Mouse (Mus musculus): ENCODE results near the gene Tm4sf4. TPM values are rescaled to one million over a fixed set of nuclear protein-coding genes. Genes with fewer than 3 reads are reported as not detected.

The Tm4sf4 gene
- not detected in 2 replicates for polyA plus RNA-seq (2011; ENCODE audit: insufficient read length, low read depth, missing spikeins)

- H3K4me1 ChIP-seq (ENCODE audit: control insufficient read depth, insufficient read depth, low read length): no peaks in the 10 kb centered on the region
- no peak within 1 kb of the TSS for H3K4me3 ChIP-seq (ENCODE audit: insufficient read depth, low read length)
- H3K27ac ChIP-seq (ENCODE audit: insufficient read depth, low read length): no peak within 1 kb of the TSS
- TF ChIP-seq POLR2A (IDR thresholded peaks at IDR 0.05; ENCODE audit: low read depth, low read length) (no peak), CTCF (IDR thresholded peaks at IDR 0.05; ENCODE audit: borderline replicate concordance, insufficient read depth, low read length) (no peak)
Measured at GRCm38 (mm10) chr3:57425089-57425730, at the start of gene Tm4sf4. TSS of gene Tm4sf4 (plus strand) at chr3:57425314.

DNA sequence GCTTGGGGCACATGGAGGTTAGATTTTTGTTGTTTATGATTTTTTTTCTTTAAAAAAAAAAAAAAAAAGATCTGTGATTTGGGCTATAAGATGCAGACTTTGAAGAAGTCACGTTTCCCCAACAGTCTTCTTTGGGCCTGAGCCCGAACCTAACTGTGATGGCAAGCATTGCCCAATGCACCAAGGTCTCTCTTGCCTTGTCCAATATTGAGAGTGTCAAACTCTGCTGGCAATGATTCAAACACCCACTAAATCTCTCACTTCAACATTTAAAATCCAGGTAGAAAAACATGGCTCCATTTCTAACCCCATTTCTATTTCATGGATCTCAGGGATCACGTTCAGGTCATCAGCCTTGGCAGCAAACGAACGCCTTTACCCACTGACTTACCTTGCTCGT is 38.7 kb upstream of the Tm4sf4 start:
- TF ChIP-seq POLR2A (IDR thresholded peaks at IDR 0.05; ENCODE audit: low read depth, low read length) (no peak), CTCF (IDR thresholded peaks at IDR 0.05; ENCODE audit: borderline replicate concordance, insufficient read depth, low read length) (no peak)
- Histone ChIP-seq H3K4me3 (ENCODE audit: insufficient read depth, low read length) (no peak overlapping the region), H3K27ac (ENCODE audit: insufficient read depth, low read length) (no peak overlapping the region), H3K4me1 (ENCODE audit: control insufficient read depth, insufficient read depth, low read length) (peaks cover 3% of the 10 kb centered on the region)

DNA sequence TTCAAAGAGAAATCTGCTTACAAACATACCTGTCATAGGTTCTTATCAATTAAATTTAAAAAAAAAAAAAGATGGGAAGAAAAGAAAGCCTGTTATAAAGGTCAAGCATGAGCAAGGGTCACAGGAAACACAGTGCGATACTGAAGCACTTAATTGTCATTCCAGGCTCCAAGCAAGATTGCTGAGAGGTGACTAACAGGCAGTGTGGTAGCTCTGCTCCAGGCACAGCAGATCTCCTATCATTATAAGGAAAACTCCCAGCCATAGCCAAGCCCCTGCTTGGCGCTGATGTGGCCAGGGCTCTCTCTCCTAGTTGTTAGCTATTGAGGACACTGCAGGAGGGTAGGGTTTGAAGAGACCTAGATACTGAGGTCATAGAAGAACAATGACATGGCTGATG is 38.2 kb upstream of the Tm4sf4 start:
- Histone ChIP-seq H3K4me1 (ENCODE audit: control insufficient read depth, insufficient read depth, low read length) (peaks cover 3% of the 10 kb centered on the region), H3K4me3 (ENCODE audit: insufficient read depth, low read length) (no peak overlapping the region), H3K27ac (ENCODE audit: insufficient read depth, low read length) (no peak overlapping the region)
- TF ChIP-seq POLR2A (IDR thresholded peaks at IDR 0.05; ENCODE audit: low read depth, low read length) (no peak), CTCF (IDR thresholded peaks at IDR 0.05; ENCODE audit: borderline replicate concordance, insufficient read depth, low read length) (no peak)

GRCm38 (mm10) chr3:57387593-57387992 is 37.5 kb upstream of the Tm4sf4 start:
- Histone ChIP-seq H3K4me1 (ENCODE audit: control insufficient read depth, insufficient read depth, low read length) (peaks cover 3% of the 10 kb centered on the region), H3K27ac (ENCODE audit: insufficient read depth, low read length) (no peak overlapping the region), H3K4me3 (ENCODE audit: insufficient read depth, low read length) (no peak overlapping the region)
- TF ChIP-seq POLR2A (IDR thresholded peaks at IDR 0.05; ENCODE audit: low read depth, low read length): no peak
- TF ChIP-seq CTCF (IDR thresholded peaks at IDR 0.05; ENCODE audit: borderline replicate concordance, insufficient read depth, low read length): no peak

GRCm38 (mm10) chr3:57411535-57411934 is 13.6 kb upstream of the Tm4sf4 start:
- H3K4me1 ChIP-seq (ENCODE audit: control insufficient read depth, insufficient read depth, low read length): peaks cover 11% of the 10 kb centered on the region
- H3K4me3 ChIP-seq (ENCODE audit: insufficient read depth, low read length): no peak overlapping the region
- H3K27ac ChIP-seq (ENCODE audit: insufficient read depth, low read length): peak overlapping the region; percentile 84
- TF ChIP-seq POLR2A (IDR thresholded peaks at IDR 0.05; ENCODE audit: low read depth, low read length) (no peak), CTCF (IDR thresholded peaks at IDR 0.05; ENCODE audit: borderline replicate concordance, insufficient read depth, low read length) (no peak)

GRCm38 (mm10) chr3:57420233-57420632 is 4.9 kb upstream of the Tm4sf4 start:
- TF ChIP-seq CTCF (IDR thresholded peaks at IDR 0.05; ENCODE audit: borderline replicate concordance, insufficient read depth, low read length) (no peak), POLR2A (IDR thresholded peaks at IDR 0.05; ENCODE audit: low read depth, low read length) (no peak)
- Histone ChIP-seq H3K27ac (ENCODE audit: insufficient read depth, low read length) (no peak overlapping the region), H3K4me1 (ENCODE audit: control insufficient read depth, insufficient read depth, low read length) (no peaks in the 10 kb centered on the region), H3K4me3 (ENCODE audit: insufficient read depth, low read length) (no peak overlapping the region)

DNA sequence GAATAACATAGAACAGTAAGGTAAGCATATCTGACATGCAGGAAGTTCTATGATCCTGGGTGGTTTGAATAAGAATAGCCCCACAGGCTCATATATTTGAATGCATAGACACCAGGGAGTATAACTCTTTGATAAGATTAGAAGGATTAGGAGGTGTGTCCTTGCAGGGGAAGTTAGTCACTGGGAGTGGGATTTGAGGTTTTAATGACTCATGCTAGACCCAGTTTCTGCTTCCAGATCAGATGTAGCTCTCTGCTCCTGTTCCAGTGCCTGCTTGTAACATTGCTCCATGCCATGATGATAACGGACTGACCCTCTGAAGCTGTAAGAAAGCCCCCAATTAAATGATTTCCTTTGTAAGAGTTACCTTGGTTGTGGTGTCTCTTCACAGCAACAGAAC is 4.5 kb upstream of the Tm4sf4 start:
- Histone ChIP-seq H3K4me3 (ENCODE audit: insufficient read depth, low read length) (no peak overlapping the region), H3K27ac (ENCODE audit: insufficient read depth, low read length) (no peak overlapping the region), H3K4me1 (ENCODE audit: control insufficient read depth, insufficient read depth, low read length) (no peaks in the 10 kb centered on the region)
- TF ChIP-seq POLR2A (IDR thresholded peaks at IDR 0.05; ENCODE audit: low read depth, low read length) (no peak), CTCF (IDR thresholded peaks at IDR 0.05; ENCODE audit: borderline replicate concordance, insufficient read depth, low read length) (no peak)

DNA sequence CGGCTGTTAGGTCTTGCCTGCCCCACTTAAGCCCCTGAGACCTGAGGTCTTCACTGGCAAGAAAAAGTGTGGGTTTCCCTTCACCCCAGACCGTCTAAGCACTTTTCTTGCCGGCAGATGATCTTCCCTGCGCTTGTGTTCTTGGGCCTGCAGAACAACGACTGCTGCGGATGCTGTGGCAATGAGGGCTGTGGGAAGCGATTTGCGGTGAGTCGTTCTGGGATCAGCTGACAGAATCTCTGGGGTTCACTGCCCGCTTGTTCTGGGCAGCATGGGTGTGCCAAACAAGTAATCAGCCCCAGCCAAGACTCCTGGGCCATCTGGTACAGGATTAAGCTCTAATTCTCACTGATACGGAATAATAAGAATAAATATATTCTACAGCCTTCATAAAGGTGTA is 1.2 kb downstream of the Tm4sf4 start:
- TF ChIP-seq CTCF (IDR thresholded peaks at IDR 0.05; ENCODE audit: borderline replicate concordance, insufficient read depth, low read length) (no peak), POLR2A (IDR thresholded peaks at IDR 0.05; ENCODE audit: low read depth, low read length) (no peak)
- no peak overlapping the region for H3K27ac ChIP-seq (ENCODE audit: insufficient read depth, low read length)
- H3K4me3 ChIP-seq (ENCODE audit: insufficient read depth, low read length): no peak overlapping the region
- no peaks in the 10 kb centered on the region for H3K4me1 ChIP-seq (ENCODE audit: control insufficient read depth, insufficient read depth, low read length)

DNA sequence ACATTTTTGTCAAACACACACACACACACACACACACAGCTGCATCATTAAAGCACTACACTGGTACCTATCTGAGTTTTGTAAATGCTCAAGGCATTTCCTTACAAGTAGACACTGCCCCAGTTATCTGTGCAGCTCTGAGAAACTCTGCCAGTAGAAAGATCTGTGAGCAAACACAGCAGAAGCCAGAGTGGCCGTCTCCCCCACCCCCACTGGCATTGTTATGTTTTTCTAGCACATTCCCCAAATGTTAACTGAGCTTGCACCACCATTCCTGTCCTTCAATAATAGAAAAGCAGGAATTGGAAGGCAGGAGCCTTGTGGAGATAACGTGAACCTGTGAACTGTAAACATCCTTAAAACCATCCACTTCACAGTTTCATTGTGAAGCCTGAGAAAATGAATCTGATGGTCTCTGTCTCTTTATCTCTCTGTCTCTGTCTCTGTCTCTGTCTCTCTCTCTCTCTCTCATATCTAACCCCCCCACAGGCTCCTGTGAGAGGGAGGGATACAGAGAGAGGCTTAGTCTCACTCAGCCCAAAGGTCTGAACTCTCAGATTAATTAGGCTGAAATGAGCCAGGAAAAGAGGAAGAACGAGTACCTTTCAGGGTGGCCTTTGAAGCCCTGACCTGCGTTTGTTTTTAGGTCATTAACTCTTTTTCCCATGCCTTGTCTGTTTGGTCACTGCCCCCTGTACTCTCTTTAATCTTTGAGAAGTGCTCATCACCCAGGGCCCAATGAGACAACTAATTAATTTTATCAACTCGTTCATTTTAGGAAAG is 3.8 kb downstream of the Tm4sf4 start:
- no peak overlapping the region for H3K4me3 ChIP-seq (ENCODE audit: insufficient read depth, low read length)
- H3K27ac ChIP-seq (ENCODE audit: insufficient read depth, low read length): peak overlapping the region; percentile 70
- no peaks in the 10 kb centered on the region for H3K4me1 ChIP-seq (ENCODE audit: control insufficient read depth, insufficient read depth, low read length)
- no peak for TF ChIP-seq CTCF (IDR thresholded peaks at IDR 0.05; ENCODE audit: borderline replicate concordance, insufficient read depth, low read length)
- TF ChIP-seq POLR2A (IDR thresholded peaks at IDR 0.05; ENCODE audit: low read depth, low read length): no peak

GRCm38 (mm10) chr3:57429486-57429885 is 4.4 kb downstream of the Tm4sf4 start:
- H3K27ac ChIP-seq (ENCODE audit: insufficient read depth, low read length): no peak overlapping the region
- TF ChIP-seq POLR2A (IDR thresholded peaks at IDR 0.05; ENCODE audit: low read depth, low read length) (no peak), CTCF (IDR thresholded peaks at IDR 0.05; ENCODE audit: borderline replicate concordance, insufficient read depth, low read length) (no peak)
- H3K4me3 ChIP-seq (ENCODE audit: insufficient read depth, low read length): no peak overlapping the region
- H3K4me1 ChIP-seq (ENCODE audit: control insufficient read depth, insufficient read depth, low read length): no peaks in the 10 kb centered on the region
